Mouse (Mus musculus): ENCODE results near the gene Txn1.

Txn1 gene

GRCm38 (mm10) chr4:57901210-57901609 lies 55.0 kb downstream of the Txn1 start:
- peak in 1 of 2 experiments; percentile 41 for DNase-seq (ENCODE audit: low spot score in 2 of 2)

DNA sequence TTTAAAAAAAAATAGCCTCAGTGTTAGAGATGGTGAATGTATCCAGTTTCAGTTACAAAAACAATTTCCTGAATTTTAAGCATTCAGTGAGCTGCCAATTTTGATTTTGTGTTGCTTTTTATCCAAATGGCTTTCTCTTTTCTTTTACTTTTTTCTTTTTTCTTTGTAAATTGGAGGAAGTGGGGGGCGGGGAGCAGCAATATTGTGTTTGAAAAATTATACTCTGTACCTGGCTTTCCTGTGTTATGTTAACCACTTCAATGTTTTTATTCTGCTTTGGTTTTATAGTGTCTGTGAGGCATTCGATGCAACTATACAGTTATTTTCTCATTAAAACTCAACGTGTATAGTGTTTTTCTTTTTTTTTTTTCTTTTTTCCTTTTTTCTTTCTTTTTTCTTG lies 59.6 kb downstream of the Txn1 start:
- DNase-seq (ENCODE audit: low spot score in 2 of 2): no peak

DNA sequence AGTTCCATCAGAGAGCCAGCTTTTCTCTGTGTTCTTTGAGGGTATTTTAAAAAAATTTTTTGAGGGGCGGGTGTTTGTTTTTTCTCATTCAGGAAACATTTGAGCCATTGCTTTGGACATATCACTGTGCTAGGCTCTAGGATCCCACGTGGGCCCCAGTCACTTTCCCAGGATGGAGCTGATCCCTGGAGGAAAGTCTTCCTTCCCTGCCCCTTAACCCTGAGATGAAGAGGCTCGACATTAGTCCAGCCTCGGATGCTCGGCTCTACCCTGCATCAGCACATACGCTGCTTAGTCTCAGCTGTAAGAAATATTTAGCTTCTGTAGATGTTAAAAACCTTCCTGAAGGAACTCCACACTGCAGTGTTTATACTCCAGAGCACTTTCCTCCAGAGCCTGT lies 60.3 kb downstream of the Txn1 start:
- DNase-seq (ENCODE audit: low spot score in 2 of 2): no peak

- no peak for DNase-seq (ENCODE audit: low spot score in 2 of 2)
Observed at GRCm38 (mm10) chr4:57895140-57895539, 61.1 kb downstream of the Txn1 start.

Measured in urinary bladder, postnatal 36 days (tissue).